ENCODE assay signal across 9 mouse cellular contexts in the genomic region with DNA sequence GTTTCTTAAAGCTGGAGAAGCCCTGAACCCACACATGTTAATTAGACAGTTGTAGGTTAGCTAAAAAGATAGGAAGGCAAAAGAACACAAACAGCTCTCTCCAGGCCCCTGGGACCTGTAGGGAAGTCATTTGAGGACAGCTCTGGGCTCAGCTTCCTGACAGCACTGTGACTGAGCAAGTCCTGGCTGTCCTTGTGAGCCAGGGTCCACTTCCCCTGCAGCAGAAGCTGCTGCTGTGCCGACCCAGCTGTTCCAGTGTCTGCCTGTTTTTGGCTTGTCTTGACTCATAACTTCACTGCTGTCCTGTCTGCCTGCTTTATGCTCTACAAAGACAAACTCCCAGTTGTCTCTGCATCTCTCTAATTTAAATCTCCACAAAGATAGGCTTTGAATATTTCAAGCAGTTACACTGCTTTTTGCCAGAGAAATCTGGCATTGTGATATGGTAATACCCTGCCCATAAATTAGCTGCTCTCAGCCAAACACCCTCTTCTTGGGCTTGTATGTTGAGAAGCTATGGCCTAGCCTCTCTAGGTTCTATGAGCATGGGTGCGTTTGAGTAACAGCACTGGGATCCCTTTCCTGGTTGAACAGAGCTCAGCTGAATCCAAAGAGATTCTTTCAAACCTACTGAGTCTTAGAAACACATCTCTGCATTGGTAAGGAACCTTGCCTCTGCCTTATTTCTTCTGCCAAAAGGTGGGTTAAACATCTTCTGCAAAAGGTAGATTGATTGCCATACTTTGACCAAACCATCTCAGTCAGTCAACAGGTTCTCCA.
A peak's percentile ranks its signal among the peaks of the same experiment; 100 is the strongest.
DNase-seq lines count a peak whose midpoint lies in the region; ATAC-seq lines count a peak whose summit lies in the region.
"Had no signal": no experiment of that assay in that cellular context is flagged by ENCODE, and none has a peak within 500 bp of the region (broad histone marks: within the 10 kb centered on the region; RNA-seq: fewer than 3 reads in every experiment).

No protein-coding gene starts in this region.

- no peak overlapping the region for H3K27ac ChIP-seq in heart, embryonic 12.5 days (ENCODE audit: poor library complexity, severe bottlenecking)
- H3K27ac ChIP-seq in lung, embryonic 15.5 days: peak overlapping the region; percentile 53

- H3K36me3 ChIP-seq in heart, embryonic 12.5 days: no peaks in the 10 kb centered on the region
- H3K36me3 ChIP-seq in lung, embryonic 15.5 days: no peaks in the 10 kb centered on the region
- H3K36me3 ChIP-seq: G1E had no signal

- H3K4me1 ChIP-seq in heart, embryonic 12.5 days (replicated peaks): no peaks in the 10 kb centered on the region
- 0 out of 2 replicates have a peak, but pooled peaks cover 7% of the 10 kb centered on the region for H3K4me1 ChIP-seq in lung, embryonic 15.5 days

- no peaks in the 10 kb centered on the region for H3K9me3 ChIP-seq in heart, embryonic 12.5 days (replicated peaks)
- no peaks in the 10 kb centered on the region for H3K9me3 ChIP-seq in lung, embryonic 15.5 days
- H3K9me3 ChIP-seq: G1E had no signal

- DNase-seq in heart, adult 18-20 months: peak; percentile 66 to 86
- peak; percentile 77 for DNase-seq in R1 (ENCODE audit: low read depth, low spot score)
- DNase-seq in right cerebral cortex, postnatal 4 days: no peak
- DNase-seq in right cerebral cortex, adult 2 months (ENCODE audit: low spot score in 2 of 2): no peak
- no peak for DNase-seq in neural tube, embryonic 10.5 days (ENCODE audit: extremely low spot score, low spot score)

- H3K27me3 ChIP-seq in heart, embryonic 12.5 days (replicated peaks): no peaks in the 10 kb centered on the region
- no peaks in the 10 kb centered on the region for H3K27me3 ChIP-seq in lung, embryonic 15.5 days

- no peak overlapping the region for H3K9ac ChIP-seq in heart, embryonic 12.5 days
- H3K9ac ChIP-seq in lung, embryonic 15.5 days: no peak overlapping the region

- H3K4me2 ChIP-seq in heart, embryonic 12.5 days: no peak overlapping the region
- no peak overlapping the region for H3K4me2 ChIP-seq in lung, embryonic 15.5 days

- WGBS in heart, embryonic 12.5 days: 49% methylated on average over 2 of the region's 2 CpGs
- WGBS in lung, embryonic 15.5 days: 46% methylated on average over 2 of the region's 2 CpGs

- no peak overlapping the region for H3K4me3 ChIP-seq in heart, embryonic 12.5 days
- H3K4me3 ChIP-seq in lung, embryonic 15.5 days: no peak overlapping the region

- ATAC-seq in heart, embryonic 12.5 days (ENCODE audit: insufficient number of reproducible peaks, low FRiP score): no peak
- ATAC-seq in granulocyte monocyte progenitor cell, adult 5-6 weeks (replicated peaks; ENCODE audit: poor library complexity, severe bottlenecking): peak; percentile 59
- ATAC-seq in lung, embryonic 15.5 days (ENCODE audit: borderline replicate concordance, extremely low read depth, low FRiP score, low TSS enrichment): peak; percentile 90; the same call in 1 of the 2 replicates

Comparison
In these comparisons a context has a peak if more than half of its experiments do, and no peak if none do; other contexts are left out.
1. DNase-seq: peak in heart, adult 18-20 months (2 of 2) and R1 (single experiment); none in right cerebral cortex, postnatal 4 days (single experiment), right cerebral cortex, adult 2 months (0 of 2) and neural tube, embryonic 10.5 days (single experiment).